Mouse (Mus musculus): ENCODE results near the gene Capn2. TPM values are rescaled to one million over a fixed set of nuclear protein-coding genes. Genes with fewer than 3 reads are reported as not detected.

Gene Capn2
- polyA plus RNA-seq, 1 experiment from 2014 or later: 68.1 TPM

GRCm38 (mm10) chr1:182511073-182511472 is 6.3 kb downstream of the Capn2 start:
- Histone ChIP-seq H3K4me1 (ENCODE audit: control insufficient read depth, insufficient read depth, low read length) (peaks cover 10% of the 10 kb centered on the region), H3K27ac (ENCODE audit: low read depth, low read length) (no peak overlapping the region), H3K9ac (ENCODE audit: low read depth, low read length) (no peak overlapping the region)

GRCm38 (mm10) chr1:182509110-182509797 is 8.2 kb downstream of the Capn2 start:
- Histone ChIP-seq H3K4me3 (ENCODE audit: low read depth, low read length) (no peak overlapping the region), H3K27ac (ENCODE audit: low read depth, low read length) (no peak overlapping the region), H3K27me3 (ENCODE audit: control insufficient read depth, insufficient read depth, low read length) (no peaks in the 10 kb centered on the region), H3K4me1 (ENCODE audit: control insufficient read depth, insufficient read depth, low read length) (peaks cover 18% of the 10 kb centered on the region), H3K9me3 (replicated peaks; ENCODE audit: control insufficient read depth, low read length) (no peaks in the 10 kb centered on the region), H3K9ac (ENCODE audit: low read depth, low read length) (no peak overlapping the region), H3K4me2 (no peak overlapping the region), H3K36me3 (ENCODE audit: control insufficient read depth, insufficient read depth, low read length) (peaks cover 15% of the 10 kb centered on the region)
- 72% methylated on average over 10 of the region's 10 CpGs for WGBS (ENCODE audit: insufficient replicate concordance)
- ATAC-seq (replicated peaks; ENCODE audit: insufficient number of reproducible peaks, low FRiP score, low TSS enrichment): no peak

More at GRCm38 (mm10) chr1:182511073-182511472, 6.3 kb downstream of the Capn2 start:
- H3K4me3 ChIP-seq (ENCODE audit: low read depth, low read length): no peak overlapping the region
- H3K27me3 ChIP-seq (ENCODE audit: control insufficient read depth, insufficient read depth, low read length): no peaks in the 10 kb centered on the region
- no peak for ATAC-seq (replicated peaks; ENCODE audit: insufficient number of reproducible peaks, low FRiP score, low TSS enrichment)
- 50% methylated on average over 2 of the region's 2 CpGs for WGBS (ENCODE audit: insufficient replicate concordance)
- H3K9me3 ChIP-seq (replicated peaks; ENCODE audit: control insufficient read depth, low read length): no peaks in the 10 kb centered on the region
- H3K4me2 ChIP-seq: no peak overlapping the region
- H3K36me3 ChIP-seq (ENCODE audit: control insufficient read depth, insufficient read depth, low read length): peaks cover 19% of the 10 kb centered on the region

- Histone ChIP-seq H3K27me3 (ENCODE audit: control insufficient read depth, insufficient read depth, low read length) (no peaks in the 10 kb centered on the region), H3K4me2 (peak overlapping the region; percentile 27), H3K9me3 (replicated peaks; ENCODE audit: control insufficient read depth, low read length) (no peaks in the 10 kb centered on the region), H3K4me1 (ENCODE audit: control insufficient read depth, insufficient read depth, low read length) (peaks cover 42% of the 10 kb centered on the region), H3K36me3 (ENCODE audit: control insufficient read depth, insufficient read depth, low read length) (peaks cover 15% of the 10 kb centered on the region), H3K27ac (ENCODE audit: low read depth, low read length) (peak overlapping the region; percentile 82), H3K4me3 (ENCODE audit: low read depth, low read length) (no peak overlapping the region), H3K9ac (ENCODE audit: low read depth, low read length) (peak overlapping the region; percentile 60)
- 27% methylated on average over 7 of the region's 7 CpGs for WGBS (ENCODE audit: insufficient replicate concordance)
- ATAC-seq (replicated peaks; ENCODE audit: insufficient number of reproducible peaks, low FRiP score, low TSS enrichment): no peak; the same call in 1 of the 2 replicates
These were observed 11.0 kb downstream of the Capn2 start for GRCm38 (mm10) chr1:182506229-182506986.

- Histone ChIP-seq H3K27me3 (ENCODE audit: control insufficient read depth, insufficient read depth, low read length) (no peaks in the 10 kb centered on the region), H3K4me2 (no peak overlapping the region), H3K9ac (ENCODE audit: low read depth, low read length) (no peak overlapping the region), H3K4me1 (ENCODE audit: control insufficient read depth, insufficient read depth, low read length) (peaks cover 45% of the 10 kb centered on the region), H3K27ac (ENCODE audit: low read depth, low read length) (no peak overlapping the region), H3K36me3 (ENCODE audit: control insufficient read depth, insufficient read depth, low read length) (peaks cover 13% of the 10 kb centered on the region), H3K9me3 (replicated peaks; ENCODE audit: control insufficient read depth, low read length) (no peaks in the 10 kb centered on the region), H3K4me3 (ENCODE audit: low read depth, low read length) (no peak overlapping the region)
- ATAC-seq (replicated peaks; ENCODE audit: insufficient number of reproducible peaks, low FRiP score, low TSS enrichment): no peak
- WGBS (ENCODE audit: insufficient replicate concordance): 85% methylated on average over 3 of the region's 3 CpGs
These were observed 12.1 kb downstream of the Capn2 start for GRCm38 (mm10) chr1:182505291-182505690.

- ATAC-seq (replicated peaks; ENCODE audit: insufficient number of reproducible peaks, low FRiP score, low TSS enrichment): peak; percentile 43; the same call in 1 of the 2 replicates
- no peaks in the 10 kb centered on the region for H3K9me3 ChIP-seq (replicated peaks; ENCODE audit: control insufficient read depth, low read length)
- H3K4me2 ChIP-seq: peak overlapping the region; percentile 50
- peaks cover 3% of the 10 kb centered on the region; the same call in 1 of the 2 replicates for H3K36me3 ChIP-seq (ENCODE audit: control insufficient read depth, insufficient read depth, low read length)
- WGBS (ENCODE audit: insufficient replicate concordance): 10% methylated on average over 4 of the region's 4 CpGs
- H3K27ac ChIP-seq (ENCODE audit: low read depth, low read length): peak overlapping the region; percentile 42
- H3K9ac ChIP-seq (ENCODE audit: low read depth, low read length): no peak overlapping the region
- no peaks in the 10 kb centered on the region for H3K27me3 ChIP-seq (ENCODE audit: control insufficient read depth, insufficient read depth, low read length)
- peaks cover 55% of the 10 kb centered on the region for H3K4me1 ChIP-seq (ENCODE audit: control insufficient read depth, insufficient read depth, low read length)
- H3K4me3 ChIP-seq (ENCODE audit: low read depth, low read length): no peak overlapping the region
These were observed 13.2 kb downstream of the Capn2 start for GRCm38 (mm10) chr1:182504223-182504622.

- Histone ChIP-seq H3K27ac (ENCODE audit: low read depth, low read length) (peak overlapping the region; percentile 42; the same call in 1 of the 2 replicates), H3K4me2 (no peak overlapping the region), H3K4me3 (ENCODE audit: low read depth, low read length) (no peak overlapping the region), H3K9ac (ENCODE audit: low read depth, low read length) (no peak overlapping the region), H3K27me3 (ENCODE audit: control insufficient read depth, insufficient read depth, low read length) (no peaks in the 10 kb centered on the region), H3K4me1 (ENCODE audit: control insufficient read depth, insufficient read depth, low read length) (peaks cover 61% of the 10 kb centered on the region), H3K9me3 (replicated peaks; ENCODE audit: control insufficient read depth, low read length) (no peaks in the 10 kb centered on the region), H3K36me3 (ENCODE audit: control insufficient read depth, insufficient read depth, low read length) (no peaks in the 10 kb centered on the region)
- 79% methylated on average over 13 of the region's 13 CpGs for WGBS (ENCODE audit: insufficient replicate concordance)
- no peak for ATAC-seq (replicated peaks; ENCODE audit: insufficient number of reproducible peaks, low FRiP score, low TSS enrichment)
These were observed 14.1 kb downstream of the Capn2 start for GRCm38 (mm10) chr1:182503206-182503900.

GRCm38 (mm10) chr1:182502491-182503050 is 14.8 kb downstream of the Capn2 start:
- Histone ChIP-seq H3K27me3 (ENCODE audit: control insufficient read depth, insufficient read depth, low read length) (no peaks in the 10 kb centered on the region), H3K9ac (ENCODE audit: low read depth, low read length) (no peak overlapping the region), H3K4me1 (ENCODE audit: control insufficient read depth, insufficient read depth, low read length) (peaks cover 66% of the 10 kb centered on the region), H3K4me3 (ENCODE audit: low read depth, low read length) (no peak overlapping the region), H3K27ac (ENCODE audit: low read depth, low read length) (no peak overlapping the region), H3K36me3 (ENCODE audit: control insufficient read depth, insufficient read depth, low read length) (no peaks in the 10 kb centered on the region), H3K4me2 (no peak overlapping the region), H3K9me3 (replicated peaks; ENCODE audit: control insufficient read depth, low read length) (no peaks in the 10 kb centered on the region)
- 66% methylated on average over 7 of the region's 7 CpGs for WGBS (ENCODE audit: insufficient replicate concordance)
- ATAC-seq (replicated peaks; ENCODE audit: insufficient number of reproducible peaks, low FRiP score, low TSS enrichment): no peak

GRCm38 (mm10) chr1:182501815-182502405 is 15.5 kb downstream of the Capn2 start:
- WGBS (ENCODE audit: insufficient replicate concordance): 79% methylated on average over 7 of the region's 7 CpGs

More at GRCm38 (mm10) chr1:182501815-182502405, 15.5 kb downstream of the Capn2 start:
- H3K36me3 ChIP-seq (ENCODE audit: control insufficient read depth, insufficient read depth, low read length): no peaks in the 10 kb centered on the region
- no peaks in the 10 kb centered on the region for H3K27me3 ChIP-seq (ENCODE audit: control insufficient read depth, insufficient read depth, low read length)
- H3K9ac ChIP-seq (ENCODE audit: low read depth, low read length): no peak overlapping the region
- H3K4me3 ChIP-seq (ENCODE audit: low read depth, low read length): no peak overlapping the region
- peaks cover 71% of the 10 kb centered on the region for H3K4me1 ChIP-seq (ENCODE audit: control insufficient read depth, insufficient read depth, low read length)
- no peak for ATAC-seq (replicated peaks; ENCODE audit: insufficient number of reproducible peaks, low FRiP score, low TSS enrichment)
- no peaks in the 10 kb centered on the region for H3K9me3 ChIP-seq (replicated peaks; ENCODE audit: control insufficient read depth, low read length)
- no peak overlapping the region for H3K4me2 ChIP-seq
- H3K27ac ChIP-seq (ENCODE audit: low read depth, low read length): no peak overlapping the region
